Mouse (Mus musculus) naive thymus-derived CD4-positive, alpha-beta T cell, adult 2 months (primary cell): ENCODE measurements around the gene Dirc2.
A peak's percentile ranks its signal among the peaks of the same experiment; 100 is the strongest.

Experiments used
- DNase-seq: peaks from one replicate; pipeline ENCODE4 v3.0.0-alpha.2; 2011; ENCODE audit warnings: low read depth

The Dirc2 gene

DNA sequence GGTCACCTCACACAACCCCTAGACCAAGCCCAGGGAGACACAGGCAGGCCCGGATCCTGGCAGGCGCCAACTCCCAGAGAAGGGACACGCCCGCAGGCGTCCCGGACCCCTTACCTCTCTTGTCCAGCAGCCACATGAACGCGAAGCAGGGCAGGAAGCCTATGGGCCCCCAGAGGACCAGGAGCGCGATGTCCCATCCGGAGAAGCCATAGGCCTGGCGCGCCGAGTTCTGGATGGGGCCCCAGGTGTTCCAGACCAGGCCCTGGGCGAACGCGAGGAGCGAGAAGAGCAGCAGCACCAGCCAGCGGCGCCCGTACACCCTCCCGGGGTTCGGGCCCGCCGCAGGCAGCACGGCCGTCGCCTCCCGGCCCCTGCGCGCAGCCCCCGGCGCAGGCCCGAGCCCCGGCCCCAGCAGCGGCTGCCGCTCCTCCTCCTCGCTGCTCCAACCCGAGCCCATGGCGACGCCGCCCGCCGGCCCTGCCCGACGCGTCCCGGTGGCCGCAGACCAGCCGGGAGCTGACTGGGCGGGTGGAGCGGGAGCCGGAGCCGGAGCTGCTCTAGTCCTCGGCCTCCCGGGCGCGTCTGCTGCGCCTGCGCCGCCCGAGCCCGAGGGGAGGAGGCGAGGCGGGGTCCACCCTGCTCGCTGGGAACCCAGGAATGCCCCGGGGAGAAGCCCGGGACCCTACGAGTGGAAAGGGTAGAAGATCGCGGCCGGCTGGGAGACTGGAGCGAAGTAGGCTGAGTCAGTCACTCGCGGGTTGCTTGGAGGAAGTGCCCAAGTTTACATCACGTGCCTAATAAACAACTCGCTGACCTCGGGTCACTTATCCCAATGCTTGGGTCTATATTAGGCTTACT is at the start of gene Dirc2:
Gene Dirc2 (minus strand): TSS at position 572 of the 858 bp plus-strand sequence.
- DNase-seq, result peak; percentile 55

- peak; percentile 89 for DNase-seq
Observed at GRCm38 (mm10) chr16:35817255-35818089, 48.3 kb upstream of the Dirc2 start.

DNA sequence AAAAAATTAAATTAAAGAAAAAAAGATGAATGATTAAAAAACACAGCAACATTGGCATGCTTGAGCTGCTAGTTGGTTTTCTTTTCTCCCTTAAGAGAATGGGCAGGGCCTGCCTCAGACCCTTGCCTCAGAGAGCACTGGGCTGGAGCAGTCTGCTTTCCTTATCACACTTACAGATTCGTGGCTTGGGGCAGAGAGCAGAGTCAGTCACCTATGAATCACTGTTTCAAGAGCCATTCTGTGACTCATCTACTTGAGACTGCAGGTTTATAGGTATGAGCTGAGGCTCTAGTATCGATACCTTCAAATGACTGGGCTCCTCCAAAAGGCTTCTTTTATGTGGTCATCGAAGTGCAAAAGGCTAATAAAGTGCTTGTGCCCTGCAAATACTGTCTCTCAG is 44.0 kb upstream of the Dirc2 start:
- no peak for DNase-seq

- DNase-seq, result no peak
Observed at GRCm38 (mm10) chr16:35808838-35809237, 39.7 kb upstream of the Dirc2 start.

- DNase-seq, result no peak
Observed at GRCm38 (mm10) chr16:35807663-35807992, 38.5 kb upstream of the Dirc2 start.

DNA sequence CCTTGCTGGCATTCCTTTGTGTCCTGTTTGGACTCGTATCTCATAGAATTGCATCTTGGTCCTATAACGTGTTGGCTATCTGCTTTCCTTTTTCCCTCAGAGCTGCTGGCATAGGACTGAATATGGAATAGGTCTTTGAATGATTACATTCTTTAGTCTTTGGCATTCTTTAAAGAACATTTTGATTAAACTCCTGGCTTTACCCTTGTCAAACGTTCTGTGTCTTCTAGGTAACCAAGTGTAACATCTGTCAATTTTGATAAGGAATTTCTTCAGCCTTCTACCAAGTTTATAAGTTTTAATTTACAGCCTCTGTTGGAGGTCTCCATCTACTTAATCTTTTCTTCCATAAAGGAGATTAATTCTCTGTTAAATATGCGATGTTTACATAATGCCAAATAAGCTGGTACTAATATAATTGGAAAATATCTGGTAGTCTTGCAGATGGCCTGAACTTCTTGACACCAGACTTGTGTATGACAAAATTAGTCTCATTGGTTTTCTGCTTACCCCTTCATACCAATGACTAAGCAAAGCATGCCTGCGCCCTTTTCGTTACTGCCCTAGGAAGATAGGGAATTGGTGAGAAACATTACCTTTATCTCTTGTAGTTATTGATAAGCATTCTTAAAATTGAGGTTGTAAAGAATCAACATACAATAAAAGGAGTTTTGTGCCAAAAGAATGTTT is 38.0 kb upstream of the Dirc2 start:
- DNase-seq, result no peak

DNA sequence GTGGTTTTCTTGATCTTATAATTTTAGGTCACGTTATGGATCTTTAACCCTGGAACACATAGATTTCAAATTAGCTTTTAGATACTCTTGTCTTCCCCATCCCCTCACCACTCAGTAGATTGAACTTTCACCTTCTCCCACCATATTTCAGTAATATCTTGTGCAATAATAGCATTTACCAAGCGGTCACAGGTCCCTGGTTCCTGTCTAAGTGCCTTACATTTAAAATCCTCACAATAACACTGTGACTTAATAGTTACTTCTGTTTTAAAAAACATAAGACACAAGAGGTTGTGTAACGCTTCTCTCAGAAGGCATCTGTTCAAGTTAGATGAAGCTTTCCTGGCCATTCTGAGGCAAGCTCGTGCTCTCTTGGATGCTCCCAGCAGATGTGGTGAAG is 34.6 kb upstream of the Dirc2 start:
- no peak for DNase-seq

DNA sequence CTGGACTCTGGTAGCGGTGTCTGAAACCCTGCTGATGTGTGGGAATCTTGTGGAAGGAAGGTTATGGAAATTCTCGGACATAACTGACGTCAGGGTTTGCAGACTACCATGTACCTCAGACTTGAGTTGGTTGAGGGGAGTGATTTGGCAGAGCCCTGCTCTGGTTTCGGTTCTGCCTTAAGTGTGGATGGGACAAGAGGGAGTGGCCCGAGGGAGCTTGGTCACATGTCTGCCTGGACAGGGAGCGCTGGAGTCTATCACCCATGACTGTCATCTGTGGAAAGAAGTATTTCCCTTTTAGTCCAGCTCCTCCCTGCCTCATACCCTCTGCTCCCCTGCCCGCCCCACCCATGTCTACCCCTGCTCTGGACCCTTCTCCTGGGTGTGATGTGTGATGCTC is 33.0 kb upstream of the Dirc2 start:
- DNase-seq, result no peak

DNA sequence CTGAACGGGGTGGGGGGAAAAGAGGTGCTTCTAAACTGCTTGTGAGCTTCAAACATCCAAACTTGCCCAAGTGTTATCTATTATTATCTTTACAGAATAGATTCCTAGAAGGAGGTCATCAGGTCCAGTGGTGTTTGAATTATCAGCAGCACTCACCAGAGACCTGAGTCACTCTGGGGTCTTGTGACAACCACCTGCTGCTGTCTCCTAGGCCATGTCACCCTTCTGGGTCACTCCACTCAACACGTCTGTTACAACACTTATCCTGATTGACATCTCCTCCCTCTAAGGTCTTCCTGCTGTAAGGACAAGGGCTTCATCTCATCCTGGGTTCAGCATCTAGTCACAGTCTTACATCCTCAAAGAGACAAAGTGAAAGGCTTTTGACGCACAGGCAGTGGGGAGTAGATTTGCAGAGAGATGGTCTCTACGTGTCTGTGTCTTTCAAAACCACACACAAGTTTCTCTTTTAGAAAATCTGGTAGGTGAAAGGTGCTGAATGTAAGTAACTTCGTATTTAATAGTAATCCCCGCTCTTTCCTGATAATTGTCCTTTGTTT is 22.9 kb upstream of the Dirc2 start:
- DNase-seq, result peak; percentile 54

- DNase-seq, result no peak
Observed at GRCm38 (mm10) chr16:35788330-35788729, 19.2 kb upstream of the Dirc2 start.

DNA sequence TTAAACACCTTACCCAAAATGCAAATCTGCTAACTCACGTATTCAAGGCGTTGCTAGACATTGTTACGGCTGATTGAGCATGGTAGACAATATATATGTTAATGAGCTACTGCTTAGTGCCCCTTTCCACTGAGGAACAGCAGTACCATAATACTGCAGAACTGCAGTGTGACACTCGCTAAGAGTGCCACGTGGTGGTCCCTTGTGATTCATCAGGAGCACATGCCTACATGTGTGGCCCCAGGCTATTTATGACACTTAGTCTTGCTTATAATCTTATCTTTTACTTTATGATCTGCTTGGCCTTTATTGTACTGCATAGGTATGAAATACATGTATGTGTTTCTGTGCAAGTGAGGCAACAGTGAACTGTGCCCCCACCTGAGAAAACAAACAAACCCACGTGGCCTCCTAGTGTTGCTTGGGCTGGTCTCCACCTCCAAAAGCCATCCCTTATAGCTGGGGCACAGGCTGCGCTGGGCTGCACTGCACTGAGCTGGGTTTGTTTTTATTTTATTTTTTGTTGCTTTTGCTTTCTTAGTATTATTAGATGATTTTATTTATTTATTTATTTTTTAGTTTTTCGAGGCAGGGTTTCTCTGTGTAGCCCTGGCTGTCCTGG is 18.5 kb upstream of the Dirc2 start:
- no peak for DNase-seq

DNA sequence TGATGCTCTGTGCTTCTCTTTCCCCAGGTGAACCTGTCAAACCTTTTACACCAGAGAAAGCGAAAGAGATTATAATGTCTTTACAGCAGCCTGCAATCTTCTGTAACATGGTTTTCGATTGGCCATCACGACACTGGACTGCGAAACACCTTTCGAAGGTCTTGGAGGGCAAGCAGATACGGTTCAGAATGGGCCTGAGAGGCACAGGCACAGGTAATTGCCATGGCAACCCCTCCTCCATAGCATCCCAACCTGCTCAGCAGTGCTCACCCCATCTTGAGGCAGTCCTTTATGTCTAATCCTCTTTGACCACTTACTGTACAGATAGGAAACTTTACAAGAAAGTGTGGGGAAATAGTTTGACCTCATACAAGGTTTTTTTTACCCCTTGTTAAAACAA is 18.0 kb upstream of the Dirc2 start:
- DNase-seq, result no peak

DNA sequence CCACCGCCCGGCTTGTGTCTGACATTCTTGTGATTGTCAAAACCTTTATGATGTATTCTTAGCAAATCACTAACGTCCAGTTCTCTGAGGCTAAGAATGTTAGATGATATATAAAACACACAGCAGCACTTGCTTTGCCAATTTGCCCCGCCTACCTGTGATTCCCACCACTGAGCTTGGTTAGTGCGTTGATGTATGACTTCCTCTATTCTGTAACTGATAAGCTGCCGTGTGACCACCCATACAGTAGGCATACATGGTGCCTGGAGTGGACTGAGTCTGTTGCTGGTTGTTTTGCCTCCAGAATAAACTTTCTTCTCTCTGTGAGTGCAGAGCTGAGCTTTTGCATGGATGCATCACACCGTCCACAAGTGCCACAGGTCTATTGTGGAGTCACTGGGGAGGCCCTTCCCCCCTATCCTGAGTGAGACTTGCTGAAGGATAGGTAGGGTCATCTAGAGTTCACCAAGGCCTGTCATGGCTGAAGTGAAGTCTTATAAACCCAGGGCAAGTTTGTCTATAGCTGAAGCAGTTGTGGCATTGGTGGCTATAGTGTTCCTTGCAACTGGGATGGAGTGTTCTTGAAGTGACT is 15.1 kb upstream of the Dirc2 start:
- DNase-seq, result no peak

DNA sequence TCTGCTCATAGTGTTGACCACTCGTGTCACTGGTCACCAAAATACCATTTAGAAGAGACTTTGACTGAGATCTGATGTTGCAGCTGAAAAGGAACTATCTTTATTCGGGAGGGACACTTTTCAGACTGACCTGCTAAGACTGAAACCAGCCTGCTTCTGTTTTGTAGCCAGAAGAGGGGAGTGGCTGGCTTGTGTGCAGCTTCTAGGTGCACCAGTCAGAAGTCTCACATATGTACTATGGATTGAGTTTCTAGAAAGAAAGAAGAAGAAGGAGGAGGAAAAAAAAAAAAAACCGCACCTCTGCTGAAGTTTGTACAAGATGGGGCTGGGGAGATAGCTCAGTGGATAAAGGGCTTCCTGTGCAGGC is 14.0 kb upstream of the Dirc2 start:
- peak; percentile 41 for DNase-seq

GRCm38 (mm10) chr16:35782451-35783206 is 13.5 kb upstream of the Dirc2 start:
- no peak for DNase-seq

- DNase-seq, result no peak
Observed at GRCm38 (mm10) chr16:35781651-35782050, 12.5 kb upstream of the Dirc2 start.

GRCm38 (mm10) chr16:35781096-35781495 is 11.9 kb upstream of the Dirc2 start:
- peak; percentile 62 for DNase-seq

GRCm38 (mm10) chr16:35779681-35780080 is 10.5 kb upstream of the Dirc2 start:
- DNase-seq, result no peak

DNA sequence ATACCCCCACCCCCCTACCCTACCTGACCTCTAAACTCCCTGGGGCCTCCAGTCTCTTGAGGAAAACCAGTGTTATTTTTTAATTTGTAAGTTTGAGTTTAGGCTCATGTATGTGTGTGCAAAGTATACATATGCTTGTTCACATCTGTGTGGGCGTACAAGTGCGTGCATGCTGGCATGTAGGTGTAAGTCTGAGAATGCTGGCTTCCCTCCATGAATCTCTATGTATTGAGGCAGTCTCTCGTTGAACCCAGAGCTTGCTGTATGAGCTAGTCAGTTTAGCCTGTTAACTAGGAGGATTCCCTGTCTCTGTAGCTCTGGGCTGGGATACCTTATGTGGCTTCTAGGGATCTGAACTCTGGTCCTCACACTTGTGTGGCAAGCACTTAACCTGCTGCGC is 8.6 kb upstream of the Dirc2 start:
- DNase-seq, result no peak

DNA sequence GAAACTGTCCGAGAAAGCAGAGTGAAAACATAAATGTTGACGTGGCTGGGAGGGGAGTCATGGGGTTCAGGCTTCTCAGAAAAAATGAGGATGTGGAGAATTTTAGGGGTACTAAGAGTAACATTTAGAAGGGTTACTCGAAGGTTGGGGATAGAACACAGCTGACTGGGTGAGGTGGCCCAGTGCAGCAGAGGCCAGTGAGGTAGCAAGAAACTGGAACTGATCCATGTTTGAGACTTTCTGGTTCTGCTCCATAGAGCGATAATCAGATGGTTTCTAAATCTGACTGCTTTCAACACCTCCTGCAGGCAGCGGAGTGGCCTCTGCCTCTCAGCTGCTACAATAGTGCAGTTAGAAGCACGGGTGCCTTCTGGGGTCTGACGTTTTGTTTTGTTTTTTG is 7.6 kb upstream of the Dirc2 start:
- DNase-seq, result no peak

GRCm38 (mm10) chr16:35775835-35776234 is 6.7 kb upstream of the Dirc2 start:
- no peak for DNase-seq
